Mouse (Mus musculus) spleen, embryonic (tissue): ENCODE results near the gene Ppcdc.

Experiments used
- CTCF ChIA-PET: fragments of 350-600 bp; sonication (Branson Sonifier 250); formaldehyde crosslinking; loops from one replicate; lab custom pipeline; 2022; lab: Charles Lee

The Ppcdc gene

DNA sequence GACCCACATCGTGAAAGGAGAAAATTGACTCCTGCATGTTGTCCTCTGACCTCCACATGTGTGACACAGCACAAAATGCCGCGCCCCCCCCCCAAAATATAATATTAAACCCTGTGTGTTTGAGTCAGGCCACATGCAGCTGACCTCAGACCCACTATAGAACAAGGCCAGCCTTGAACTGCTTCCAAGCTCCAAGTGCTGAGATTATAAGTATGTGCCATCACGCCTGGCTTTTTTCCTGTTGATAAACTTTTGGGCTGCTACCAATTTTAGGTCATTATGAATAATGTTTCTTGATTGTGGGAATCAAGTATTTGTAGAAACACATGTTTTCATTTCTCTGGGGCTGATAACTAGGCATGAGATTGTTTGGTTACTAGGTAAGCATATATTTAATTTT lies 53.0 kb downstream of the Ppcdc start:
- CTCF ChIA-PET: interaction anchor here (0.6 kb wide), 1 partner anchor 443 kb away, joined by 4 read pairs; no protein-coding TSS in a partner anchor

DNA sequence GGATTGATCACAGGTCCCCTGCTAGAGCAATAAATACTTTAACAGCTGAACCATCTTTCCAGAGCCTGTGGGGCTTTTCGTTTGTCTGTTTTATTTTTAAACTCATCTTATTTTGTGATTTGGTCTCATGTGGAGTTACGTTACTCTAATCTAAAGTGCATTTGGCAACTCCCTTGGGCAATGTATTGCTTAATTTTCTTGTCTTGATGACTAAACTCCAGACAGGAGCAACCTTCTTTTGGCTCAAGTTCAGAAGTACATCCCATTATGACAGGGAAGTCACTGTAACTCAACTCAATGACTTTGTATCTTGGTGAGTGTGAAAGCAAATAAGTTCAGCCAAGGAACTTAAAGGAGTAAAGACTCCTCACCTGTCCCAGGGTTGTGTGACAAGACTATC lies 55.3 kb downstream of the Ppcdc start:
- CTCF ChIA-PET: no interaction called here

DNA sequence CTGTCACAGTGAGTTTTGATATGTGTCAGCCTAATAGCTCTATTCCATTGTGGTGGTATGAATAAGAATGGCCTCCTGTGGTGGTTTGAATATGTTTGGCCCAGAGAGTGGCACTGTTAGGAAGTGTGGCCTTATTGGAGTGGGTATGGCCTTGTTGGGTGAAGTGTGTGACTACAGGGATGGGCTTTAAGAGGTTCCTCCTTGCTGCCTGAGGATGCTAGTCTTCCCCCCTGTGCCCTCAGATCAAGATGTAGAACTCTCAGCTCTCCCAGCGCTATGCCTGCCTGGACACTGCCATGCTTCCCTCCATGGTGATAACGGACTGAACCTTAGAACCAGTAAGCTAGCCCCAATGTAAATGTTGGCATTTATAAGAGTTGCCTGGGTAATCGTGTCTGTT lies 78.9 kb downstream of the Ppcdc start:
- CTCF ChIA-PET: no interaction called here

DNA sequence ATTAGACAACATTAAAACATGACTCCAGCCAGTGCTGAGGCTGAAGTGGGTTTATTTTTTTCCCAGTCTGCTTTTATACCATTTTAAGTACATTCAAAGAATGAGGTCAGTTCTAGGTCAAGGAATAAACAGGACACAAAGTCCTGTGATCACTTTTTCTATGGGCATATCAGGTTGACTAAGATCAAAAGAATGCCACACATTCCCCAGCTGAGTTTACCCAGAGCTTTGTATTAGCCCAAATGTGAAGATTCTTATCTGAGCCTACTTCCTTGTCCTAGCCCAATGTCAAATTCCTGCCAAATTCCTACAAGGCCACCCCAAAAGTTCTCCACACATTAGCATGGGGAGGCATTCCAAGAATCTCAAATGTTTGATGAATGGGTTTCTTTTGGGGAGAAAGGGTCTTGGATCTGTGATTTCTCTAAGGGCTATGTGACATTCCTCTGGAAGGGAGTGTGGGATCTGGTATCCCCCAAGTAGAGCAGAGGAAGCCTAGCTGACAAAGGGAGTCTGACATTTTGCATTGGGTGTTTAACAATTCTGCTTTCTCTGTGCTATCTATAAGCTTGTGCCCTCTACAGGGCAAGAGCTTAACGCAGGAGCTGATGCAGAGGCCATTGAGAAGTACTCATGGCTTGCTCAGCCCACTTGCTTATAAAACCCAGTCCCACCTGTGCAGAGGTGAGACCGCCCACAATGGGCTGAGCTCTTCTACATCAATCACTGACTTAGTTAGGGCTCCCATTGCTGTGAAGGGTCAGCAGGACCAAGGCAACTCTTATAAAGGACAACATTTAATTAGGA lies 85.3 kb downstream of the Ppcdc start:
- CTCF ChIA-PET: interaction anchor here (1.0 kb wide), 1 partner anchor 80 kb away, joined by 3 read pairs; no protein-coding TSS in a partner anchor

DNA sequence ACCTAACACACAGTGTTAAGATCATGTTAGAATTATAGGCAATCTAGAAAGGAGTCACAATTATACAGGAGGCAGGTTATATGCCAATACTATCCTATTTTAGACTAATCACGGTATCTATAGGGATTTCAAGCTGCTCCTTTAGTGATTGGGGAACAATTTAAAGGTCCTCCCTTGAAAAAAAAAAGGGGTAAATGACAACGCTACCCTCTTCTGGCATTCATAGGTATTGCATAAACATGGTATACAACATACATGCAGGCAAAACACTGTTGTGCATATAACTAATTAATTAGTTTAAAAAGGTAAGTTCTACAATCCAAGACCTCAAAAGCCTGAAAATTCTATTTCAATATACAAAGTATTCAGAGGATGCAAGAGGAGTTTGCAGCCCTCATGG lies 88.6 kb downstream of the Ppcdc start:
- CTCF ChIA-PET: no interaction called here

- CTCF ChIA-PET: no interaction called here
Measured at GRCm38 (mm10) chr9:57345902-57346301, 94.0 kb downstream of the Ppcdc start.

GRCm38 (mm10) chr9:57343752-57344151 lies 96.2 kb downstream of the Ppcdc start:
- CTCF ChIA-PET: no interaction called here

- CTCF ChIA-PET: no interaction called here
Measured at GRCm38 (mm10) chr9:57342906-57343474, 96.9 kb downstream of the Ppcdc start.

DNA sequence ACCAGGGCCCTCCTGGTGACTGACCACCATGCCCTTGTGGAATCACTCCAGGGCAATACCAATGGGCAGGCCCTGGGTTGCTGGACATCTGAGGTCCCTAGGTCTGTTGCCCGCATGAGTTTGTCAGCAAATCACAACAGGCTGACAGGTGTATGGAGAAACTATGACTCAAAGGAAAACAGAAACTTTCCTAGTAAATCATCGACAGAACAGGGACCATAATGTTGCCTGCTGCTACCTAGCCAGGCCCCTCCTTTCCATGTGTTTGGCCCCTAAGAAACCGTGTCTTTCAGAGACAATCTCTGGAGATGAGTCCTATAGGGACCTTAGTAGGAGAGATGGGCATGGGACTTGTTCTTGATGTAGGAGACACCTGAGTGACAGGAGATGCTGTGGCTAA lies 97.7 kb downstream of the Ppcdc start:
- CTCF ChIA-PET: no interaction called here

- CTCF ChIA-PET: no interaction called here
Measured at GRCm38 (mm10) chr9:57340361-57340760, 99.6 kb downstream of the Ppcdc start.

GRCm38 (mm10) chr9:57339577-57340210 lies 100.2 kb downstream of the Ppcdc start:
- CTCF ChIA-PET: no interaction called here

DNA sequence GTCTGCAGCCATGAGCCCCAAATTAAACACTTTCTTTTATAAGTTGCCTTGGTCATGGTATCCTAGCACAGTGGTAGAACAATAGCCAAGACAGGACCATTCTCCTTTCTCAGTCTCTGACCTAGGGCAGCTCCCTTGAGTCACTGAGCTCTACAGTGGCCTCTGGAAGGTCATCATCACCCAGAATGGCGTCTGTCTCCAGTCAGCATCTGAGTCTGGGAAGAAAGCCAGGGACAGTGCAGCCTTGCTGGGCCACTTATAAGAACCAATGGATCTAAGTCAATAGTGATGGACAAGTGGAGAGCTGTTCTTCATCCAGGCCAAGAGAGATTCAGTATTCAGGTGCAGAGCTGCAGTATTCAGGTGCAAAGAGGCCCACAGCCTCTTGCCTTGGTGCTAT lies 101.2 kb downstream of the Ppcdc start:
- CTCF ChIA-PET: interaction anchor here (0.7 kb wide), 1 partner anchor 65 kb away, joined by 3 read pairs; no protein-coding TSS in a partner anchor
